Mouse (Mus musculus): ENCODE measurements around the gene Trim40.
"Not testable (repeated sequence)": the region's sequence is repeated elsewhere in the genome, so short reads cannot be mapped to it uniquely, and the experiment has no call there.

The Trim40 gene

GRCm38 (mm10) chr17:36892362-36892761 is 2.4 kb upstream of the Trim40 start:
- peak; percentile 27 for DNase-seq

- not testable (repeated sequence) for DNase-seq
Measured at GRCm38 (mm10) chr17:36891496-36891895, 1.6 kb upstream of the Trim40 start.

GRCm38 (mm10) chr17:36885132-36885790 is 4.7 kb downstream of the Trim40 start:
- DNase-seq = no peak

GRCm38 (mm10) chr17:36883350-36883749 is 6.6 kb downstream of the Trim40 start:
- DNase-seq = no peak

GRCm38 (mm10) chr17:36874636-36875035 is 15.3 kb downstream of the Trim40 start:
- DNase-seq = no peak

- DNase-seq = no peak
Measured at GRCm38 (mm10) chr17:36869955-36870810, 19.7 kb downstream of the Trim40 start.

GRCm38 (mm10) chr17:36869284-36869954 is 20.5 kb downstream of the Trim40 start, which contains the start of gene Trim10:
TSS of gene Trim10 (plus strand) at chr17:36869574.
- DNase-seq = no peak

GRCm38 (mm10) chr17:36868836-36869235 is 21.1 kb downstream of the Trim40 start:
- DNase-seq = no peak

GRCm38 (mm10) chr17:36866719-36867527 is 23.0 kb downstream of the Trim40 start, which contains the start of gene Trim15:
TSS of gene Trim15 (minus strand) at chr17:36867210.
- no peak for DNase-seq

GRCm38 (mm10) chr17:36861680-36862079 is 28.2 kb downstream of the Trim40 start:
- DNase-seq = no peak

- DNase-seq = no peak
Measured at GRCm38 (mm10) chr17:36858181-36858580, 31.7 kb downstream of the Trim40 start.

- DNase-seq = no peak
Measured at GRCm38 (mm10) chr17:36856236-36856635, 33.7 kb downstream of the Trim40 start.

- no peak for DNase-seq
Measured at GRCm38 (mm10) chr17:36855484-36855883, 34.4 kb downstream of the Trim40 start.

GRCm38 (mm10) chr17:36851627-36852026 is 38.3 kb downstream of the Trim40 start:
- DNase-seq = no peak

- no peak for DNase-seq
Measured at GRCm38 (mm10) chr17:36851200-36851599, 38.7 kb downstream of the Trim40 start.

GRCm38 (mm10) chr17:36849992-36850391 is 39.9 kb downstream of the Trim40 start:
- no peak for DNase-seq

- DNase-seq = no peak
Measured at GRCm38 (mm10) chr17:36848911-36849310, 41.0 kb downstream of the Trim40 start.

GRCm38 (mm10) chr17:36844725-36845124 is 45.2 kb downstream of the Trim40 start:
- DNase-seq = no peak

GRCm38 (mm10) chr17:36844286-36844719 is 45.6 kb downstream of the Trim40 start:
- DNase-seq = no peak

- DNase-seq = no peak
Measured at GRCm38 (mm10) chr17:36843696-36844095, 46.2 kb downstream of the Trim40 start.

GRCm38 (mm10) chr17:36840961-36841445 is 48.9 kb downstream of the Trim40 start:
- DNase-seq = no peak

- DNase-seq = no peak
Measured at GRCm38 (mm10) chr17:36839931-36840330, 50.0 kb downstream of the Trim40 start.
